Mouse (Mus musculus): Measurements from ENCODE around the gene Prep. TPM values are rescaled to one million over a fixed set of nuclear protein-coding genes. Genes with fewer than 3 reads are reported as not detected.
"Not testable (repeated sequence)": the region's sequence is repeated elsewhere in the genome, so short reads cannot be mapped to it uniquely, and the experiment has no call there.

The Prep gene
- total RNA-seq, 2 experiments from 2014 or later, result 7.6 to 8.4 TPM

- no peak for DNase-seq
- intact Hi-C loops (cut with DNase I; ENCODE audit: low total_unique reads), result no loop called here
Measured at GRCm38 (mm10) chr10:45151137-45151536, 84.1 kb downstream of the Prep start.

GRCm38 (mm10) chr10:45151771-45152692 is 85.0 kb downstream of the Prep start:
- intact Hi-C loops (cut with DNase I; ENCODE audit: low total_unique reads), result no loop called here
- DNase-seq, result no peak

- intact Hi-C loops (cut with DNase I; ENCODE audit: low total_unique reads), result no loop called here
- DNase-seq, result no peak
Measured at GRCm38 (mm10) chr10:45154557-45155060, 87.6 kb downstream of the Prep start.

- intact Hi-C loops (cut with DNase I; ENCODE audit: low total_unique reads), result no loop called here
- no peak for DNase-seq
Measured at GRCm38 (mm10) chr10:45165851-45166250, 98.8 kb downstream of the Prep start.

GRCm38 (mm10) chr10:45173927-45174326 is 106.9 kb downstream of the Prep start:
- DNase-seq, result no peak
- intact Hi-C loops (cut with DNase I; ENCODE audit: low total_unique reads), result no loop called here

- DNase-seq, result no peak
- intact Hi-C loops (cut with DNase I; ENCODE audit: low total_unique reads), result no loop called here
Measured at GRCm38 (mm10) chr10:45174345-45174744, 107.3 kb downstream of the Prep start.

- intact Hi-C loops (cut with DNase I; ENCODE audit: low total_unique reads); DNase-seq: not testable (repeated sequence)
Measured at GRCm38 (mm10) chr10:45177798-45178197, 110.8 kb downstream of the Prep start, which contains the start of gene Popdc3. Gene Popdc3, plus strand, starts transcription at chr10:45178098.

GRCm38 (mm10) chr10:45180677-45181326 is 113.8 kb downstream of the Prep start:
- intact Hi-C loops (cut with DNase I; ENCODE audit: low total_unique reads), result no loop called here
- DNase-seq, result no peak

GRCm38 (mm10) chr10:45181344-45181743 is 114.3 kb downstream of the Prep start:
- DNase-seq, result no peak
- intact Hi-C loops (cut with DNase I; ENCODE audit: low total_unique reads), result no loop called here

- intact Hi-C loops (cut with DNase I; ENCODE audit: low total_unique reads), result no loop called here
- no peak for DNase-seq
Measured at GRCm38 (mm10) chr10:45185457-45185856, 118.5 kb downstream of the Prep start.

GRCm38 (mm10) chr10:45193330-45194310 is 126.6 kb downstream of the Prep start:
- intact Hi-C loops (cut with DNase I; ENCODE audit: low total_unique reads), result no loop called here
- no peak for DNase-seq

- DNase-seq, result no peak
- intact Hi-C loops (cut with DNase I; ENCODE audit: low total_unique reads), result no loop called here
Measured at GRCm38 (mm10) chr10:45194531-45194930, 127.5 kb downstream of the Prep start.

- DNase-seq, result no peak
- intact Hi-C loops (cut with DNase I; ENCODE audit: low total_unique reads), result no loop called here
Measured at GRCm38 (mm10) chr10:45204582-45204981, 137.6 kb downstream of the Prep start.

GRCm38 (mm10) chr10:45210201-45210600 is 143.2 kb downstream of the Prep start:
- peak; percentile 10 for DNase-seq
- intact Hi-C loops (cut with DNase I; ENCODE audit: low total_unique reads), result loop anchor here (10.0 kb wide), 1 partner anchor 65 kb away; no protein-coding TSS in a partner anchor

- intact Hi-C loops (cut with DNase I; ENCODE audit: low total_unique reads), result loop anchor here (10.0 kb wide), 1 partner anchor 58 kb away; no protein-coding TSS in a partner anchor
- peak; percentile 18 for DNase-seq
Measured at GRCm38 (mm10) chr10:45216676-45217075, 149.7 kb downstream of the Prep start.

Data from gastrocnemius, postnatal 14 days (tissue).